Mouse (Mus musculus) thymus, postnatal 4 days (tissue): ENCODE measurements around the gene Cd24a.

Source experiments
- DNase-seq: peaks from one replicate; pipeline ENCODE4 v3.0.0; 2021

Cd24a gene

DNA sequence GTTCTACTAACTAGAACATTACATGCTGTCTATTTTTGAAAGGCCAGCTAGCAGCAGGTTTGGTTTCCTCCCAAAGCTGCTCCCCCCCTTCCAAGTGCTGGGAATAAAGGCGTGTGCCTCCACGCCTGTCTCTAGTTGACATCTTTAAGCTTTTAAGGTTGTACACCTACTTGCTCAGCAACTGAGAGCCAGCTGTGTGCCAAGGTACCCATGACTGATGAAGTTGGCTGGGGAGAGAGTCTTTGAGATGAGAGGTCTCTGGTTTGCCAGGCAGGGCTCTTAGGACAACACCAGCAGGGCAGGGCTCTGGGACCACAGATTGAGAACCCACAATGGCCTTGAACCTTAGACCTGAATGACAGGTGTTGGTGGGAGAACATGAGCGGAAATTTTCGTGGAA is 6.5 kb downstream of the Cd24a start:
- DNase-seq: no peak

DNA sequence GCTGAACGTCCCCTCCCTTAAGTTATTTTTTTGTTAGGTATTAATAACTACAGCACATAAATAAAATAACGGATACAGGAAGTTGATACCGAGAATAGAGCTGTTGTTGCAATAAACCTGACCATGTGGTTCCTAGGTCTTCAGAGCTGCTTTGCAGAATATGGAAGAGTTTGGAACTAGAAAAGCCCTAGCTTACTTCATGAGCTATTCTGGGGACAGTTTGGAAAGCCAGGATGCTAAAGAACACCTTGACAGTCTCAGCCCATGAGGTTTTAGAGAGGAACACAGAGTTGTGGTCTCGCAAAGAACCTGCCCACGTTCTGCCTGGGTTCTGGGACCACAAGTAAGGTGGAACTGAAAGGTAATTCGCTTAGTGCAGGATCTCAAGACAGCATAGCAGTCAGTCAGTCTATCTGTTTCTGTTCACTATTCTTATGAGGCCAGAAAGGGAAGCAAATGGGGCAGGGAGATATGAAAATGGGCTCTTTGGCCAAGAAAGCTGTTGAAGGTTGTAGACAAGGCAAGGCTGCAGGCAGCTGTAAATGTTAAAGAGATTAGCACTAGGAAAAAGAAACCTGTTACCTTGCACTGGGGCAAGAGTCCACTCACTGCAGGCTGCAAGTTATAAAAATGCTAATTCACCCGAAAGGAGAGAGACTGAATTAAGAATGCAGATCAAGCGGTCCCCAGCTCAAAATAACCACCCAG is 10.5 kb downstream of the Cd24a start:
- DNase-seq: no peak

DNA sequence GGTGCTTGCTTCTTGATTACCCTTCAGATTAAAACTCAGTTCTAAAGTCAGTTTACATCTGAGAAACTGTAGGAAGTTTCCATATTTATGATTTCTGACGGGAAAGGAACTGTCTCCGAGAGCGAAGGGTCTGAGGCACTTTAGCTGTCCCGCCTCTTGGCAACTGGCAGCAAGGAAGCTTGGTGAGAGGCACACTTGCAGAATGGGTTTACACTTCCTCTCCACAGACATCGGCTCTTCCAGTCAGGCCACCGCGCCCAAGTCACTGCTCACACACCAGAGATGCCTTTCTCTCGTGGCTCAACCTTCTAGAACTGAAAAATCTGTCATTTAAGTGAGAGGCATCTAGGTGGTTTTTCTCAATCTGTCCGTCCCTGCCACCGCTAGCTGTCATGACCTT is 13.4 kb downstream of the Cd24a start:
- no peak for DNase-seq

DNA sequence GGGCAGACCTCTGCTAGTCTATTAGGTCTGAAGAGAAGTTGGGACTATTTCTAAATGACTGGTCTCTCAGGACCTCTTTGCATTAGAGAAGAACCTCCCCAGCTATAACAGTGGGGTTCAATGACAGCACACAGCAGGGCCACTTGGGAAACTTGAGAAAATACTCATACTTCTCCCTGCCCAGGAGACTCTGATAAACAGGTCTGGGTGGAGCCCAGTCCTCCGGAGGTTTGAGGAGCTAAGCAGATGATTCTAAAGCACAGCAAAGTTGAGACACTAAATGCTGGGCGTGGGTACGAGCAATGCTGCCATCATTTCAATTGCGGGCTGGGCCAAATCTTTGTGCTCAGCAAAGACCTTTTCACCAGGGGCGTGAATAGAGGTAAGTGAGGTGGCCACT is 15.1 kb downstream of the Cd24a start:
- no peak for DNase-seq

DNA sequence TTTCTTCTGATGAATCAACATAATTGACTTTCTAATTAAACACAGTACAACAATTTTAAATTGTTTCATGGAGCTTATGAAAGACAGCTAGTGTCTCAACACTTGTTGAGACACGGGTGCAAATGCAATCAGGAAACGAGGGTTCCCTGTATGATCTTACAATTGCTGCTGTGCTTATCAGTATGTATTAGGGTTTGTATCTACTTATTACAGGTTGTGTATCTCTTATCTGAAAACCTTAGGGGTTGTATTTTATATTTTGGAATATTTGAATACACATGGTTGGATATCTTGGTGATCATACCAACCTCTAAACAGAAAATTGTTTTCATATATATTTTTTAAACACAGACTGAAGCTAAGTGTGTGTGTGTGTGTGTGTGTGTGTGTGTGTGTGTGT is 16.1 kb downstream of the Cd24a start:
- DNase-seq: no peak

DNA sequence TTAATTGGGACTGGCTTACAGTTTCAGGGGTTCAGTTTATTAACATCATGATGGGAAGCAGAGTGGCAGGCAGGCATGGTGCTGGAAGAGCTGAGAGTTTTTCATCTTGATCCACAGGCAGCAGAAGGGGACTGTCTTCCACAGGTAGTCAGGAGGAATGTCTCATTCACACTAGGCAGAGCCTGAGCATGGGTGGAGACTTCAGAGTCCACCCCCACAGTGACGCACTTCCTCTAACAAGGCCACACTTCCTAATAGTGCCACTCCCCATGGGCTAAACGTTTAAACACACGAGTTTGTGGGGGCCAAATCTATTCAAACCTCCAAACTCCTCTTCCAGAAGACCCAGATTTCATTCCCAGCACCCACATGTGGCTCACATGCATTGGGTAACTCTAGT is 16.8 kb downstream of the Cd24a start:
- DNase-seq: no peak

DNA sequence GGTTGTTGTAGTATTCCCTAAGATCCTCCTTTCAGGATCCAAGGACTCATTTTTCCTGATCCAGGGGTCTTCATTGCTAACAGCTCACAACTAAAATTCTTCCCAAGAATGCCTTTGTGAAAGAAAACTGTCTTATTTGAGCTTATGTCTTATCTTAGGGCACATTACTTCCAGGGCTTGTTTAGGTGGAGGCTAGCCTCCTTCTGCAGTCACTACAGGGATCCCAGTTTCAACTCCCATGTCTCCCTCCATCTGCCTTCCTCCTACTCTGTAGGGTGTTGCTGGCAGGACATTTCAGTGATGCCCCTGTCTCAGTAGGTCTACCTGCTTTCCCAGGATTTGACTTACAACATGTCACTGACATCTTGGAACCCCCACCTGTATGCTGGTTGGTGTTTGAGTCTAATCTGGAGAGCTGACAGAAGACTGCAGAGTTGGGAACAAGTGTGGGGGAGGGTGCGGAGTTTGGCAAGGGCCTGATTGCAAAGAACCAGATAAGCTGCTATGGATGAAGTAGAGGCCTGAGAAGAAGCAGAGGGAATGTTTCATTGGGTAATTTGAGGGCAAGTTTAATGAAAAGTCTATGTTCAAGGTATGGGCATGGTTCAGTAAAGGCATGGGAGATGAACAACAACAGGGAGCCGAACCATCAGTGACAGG is 20.1 kb downstream of the Cd24a start:
- no peak for DNase-seq

DNA sequence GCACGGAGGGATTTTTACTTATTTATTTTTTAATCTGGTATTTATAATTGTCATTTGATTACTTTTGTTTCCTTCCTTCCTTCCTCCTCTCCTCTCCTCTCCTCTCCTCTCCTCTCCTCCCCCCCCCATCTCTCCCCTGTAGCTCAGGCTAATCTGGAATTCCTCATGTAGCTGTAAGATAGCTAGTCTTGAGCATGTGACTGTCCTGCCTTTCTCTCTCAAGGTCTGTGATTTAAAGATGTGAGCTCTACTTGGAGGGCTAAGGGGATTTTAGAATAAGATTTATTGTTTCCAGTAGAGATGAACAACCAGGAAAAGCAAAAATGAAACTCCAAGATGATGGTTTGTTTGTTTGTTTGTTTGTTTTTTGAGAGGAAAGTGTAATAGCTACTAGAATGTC is 23.0 kb downstream of the Cd24a start:
- no peak for DNase-seq

DNA sequence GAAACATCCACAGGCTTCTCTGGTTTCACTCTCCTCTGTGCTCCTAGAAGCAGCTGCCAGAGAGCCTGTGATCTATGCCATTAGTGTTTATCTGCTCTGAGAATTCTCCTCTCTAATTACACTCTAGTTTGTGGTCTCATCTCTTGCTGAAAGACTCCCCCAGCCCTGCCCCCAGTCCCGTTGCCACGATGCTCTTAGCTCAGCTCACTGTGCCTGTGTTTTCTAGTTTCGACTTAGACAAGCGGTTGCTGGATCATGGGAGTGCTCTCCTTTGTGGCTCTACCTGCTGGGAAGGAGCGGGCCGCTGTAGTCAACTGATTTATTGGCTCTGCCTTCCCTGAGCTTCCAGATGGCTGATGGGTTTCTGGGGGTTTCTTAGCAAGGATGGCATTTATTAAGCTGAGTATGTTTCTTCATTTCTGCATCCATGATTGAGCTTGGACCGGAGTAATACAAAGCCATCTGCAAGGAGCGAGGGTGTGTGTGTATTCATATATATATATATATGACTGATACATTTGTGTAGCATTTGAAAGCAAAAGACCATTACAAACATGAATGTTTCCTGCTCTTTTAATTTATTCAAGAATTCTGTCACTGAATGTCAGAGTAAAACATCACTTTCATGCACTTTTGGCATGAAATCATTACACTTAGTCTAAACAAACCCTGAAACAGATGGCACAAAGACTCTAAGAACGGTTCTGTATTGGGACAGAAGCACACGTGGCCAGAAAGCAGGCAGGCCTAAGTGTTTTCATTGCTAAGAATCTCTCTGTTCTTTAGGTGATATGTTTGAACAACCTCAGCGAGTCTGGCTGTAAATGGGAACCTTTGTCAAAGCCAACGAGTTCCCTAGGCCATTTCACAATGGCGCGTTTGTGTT is 23.7 kb downstream of the Cd24a start:
- DNase-seq: no peak

DNA sequence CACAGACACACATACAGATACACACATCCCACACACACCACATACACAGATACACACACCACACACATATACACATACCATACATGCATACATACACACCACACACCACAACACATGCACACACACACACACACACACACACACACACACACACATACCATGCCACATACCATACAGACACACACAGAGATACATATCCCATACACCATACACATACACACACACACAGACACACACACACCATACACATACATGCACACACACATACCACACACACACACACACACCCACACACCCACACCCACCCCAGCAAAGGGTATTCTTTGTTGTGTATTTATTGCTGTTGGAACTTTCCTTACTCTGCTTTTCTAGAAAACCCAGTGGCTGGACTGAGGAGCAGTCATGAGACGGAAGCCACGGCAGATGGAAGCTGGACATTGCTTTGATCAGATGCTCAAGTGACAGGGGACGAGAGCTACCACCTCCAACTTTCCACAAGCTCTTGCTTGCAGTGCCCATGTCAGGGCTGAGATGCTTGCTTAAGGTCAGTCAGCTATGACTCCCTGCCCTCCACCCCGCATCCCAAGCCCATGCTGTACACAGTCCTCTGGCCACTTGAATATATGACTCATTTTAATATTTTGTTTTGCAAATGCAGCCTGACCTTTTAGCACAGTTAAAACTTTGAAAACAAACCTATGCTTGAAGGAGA is 26.0 kb downstream of the Cd24a start:
- no peak for DNase-seq

DNA sequence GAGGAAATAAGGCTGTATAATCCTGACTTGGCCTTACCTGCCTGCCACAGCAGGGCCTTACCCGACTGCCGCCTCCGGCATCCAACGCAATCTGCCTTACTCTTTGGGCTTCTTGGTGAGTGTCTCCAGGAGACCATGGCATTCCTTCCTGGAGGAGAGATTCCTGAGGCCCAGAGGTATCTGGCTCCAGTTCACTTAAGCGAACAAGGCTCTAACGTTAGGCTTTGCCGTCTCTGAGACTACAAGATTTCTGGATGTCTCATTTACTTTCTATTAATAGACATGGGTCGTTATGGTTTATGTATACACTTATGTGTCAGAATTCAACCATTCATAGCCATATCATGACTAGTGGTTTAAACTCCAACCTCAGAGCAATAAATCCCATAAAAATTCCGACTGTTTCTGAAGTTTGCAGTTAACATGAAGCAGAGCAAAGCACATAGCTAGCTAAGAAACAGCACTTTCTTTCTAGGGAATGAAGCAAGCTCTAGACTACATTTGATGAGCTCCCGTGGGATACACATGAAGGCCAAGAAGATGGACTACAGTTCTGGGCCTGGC is 26.7 kb downstream of the Cd24a start:
- no peak for DNase-seq

DNA sequence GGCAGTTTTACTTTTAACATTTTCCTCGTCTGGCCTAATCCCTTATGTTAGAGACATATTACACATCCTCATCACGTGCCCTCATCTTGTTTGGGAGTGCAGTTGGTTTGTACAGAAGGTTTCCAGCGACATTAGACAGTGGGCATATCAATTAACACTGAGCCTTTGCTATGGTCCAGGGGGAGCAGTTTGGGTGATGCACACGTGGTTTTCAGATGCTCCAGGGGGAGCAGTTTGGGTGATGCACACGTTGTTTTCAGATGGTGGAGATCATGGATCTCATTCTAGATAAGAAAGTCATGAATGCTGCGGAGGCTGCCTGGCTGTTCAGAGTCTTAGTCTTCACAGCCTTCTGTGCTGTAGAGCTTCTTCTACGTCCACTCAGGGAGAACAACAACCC is 27.8 kb downstream of the Cd24a start:
- no peak for DNase-seq

DNA sequence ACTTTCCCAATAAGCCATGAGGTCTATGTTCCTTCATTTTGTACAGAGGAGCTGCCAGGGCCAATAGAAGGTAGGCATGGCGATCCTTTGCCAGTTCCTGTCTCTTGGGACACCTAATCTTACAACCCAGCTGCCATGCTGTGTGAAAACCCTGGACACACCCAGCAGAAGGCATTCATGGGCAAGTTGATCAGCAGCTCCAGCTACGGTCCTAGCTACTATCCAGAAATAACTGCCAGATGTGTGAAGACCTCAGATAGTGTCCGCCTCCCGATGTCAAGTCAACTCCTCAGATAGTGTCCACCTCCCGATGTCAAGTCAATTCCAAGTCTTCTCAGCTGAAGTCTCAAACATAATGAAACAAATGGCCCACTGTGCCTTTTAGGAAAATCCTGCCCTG is 31.4 kb downstream of the Cd24a start:
- DNase-seq: no peak

DNA sequence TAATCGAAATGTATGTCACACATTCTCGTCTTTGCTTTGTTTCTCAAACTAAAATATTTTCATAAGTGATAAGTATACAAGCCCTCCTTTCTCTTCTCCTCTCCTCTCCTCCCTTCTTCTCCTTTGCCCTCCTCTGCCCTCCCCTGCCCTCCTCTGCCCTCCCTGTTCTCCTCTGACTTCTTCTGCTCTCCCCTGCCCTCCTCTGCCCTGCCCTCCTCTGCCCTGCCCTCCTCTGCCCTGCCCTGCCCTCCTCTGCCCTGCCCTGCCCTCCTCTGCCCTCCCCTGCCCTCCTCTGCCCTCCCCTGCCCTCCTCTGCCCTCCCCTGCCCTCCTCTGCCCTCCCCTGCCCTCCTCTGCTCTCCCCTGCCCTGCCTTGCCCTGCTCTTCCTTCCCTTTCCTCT is 31.9 kb downstream of the Cd24a start:
- DNase-seq: no peak

DNA sequence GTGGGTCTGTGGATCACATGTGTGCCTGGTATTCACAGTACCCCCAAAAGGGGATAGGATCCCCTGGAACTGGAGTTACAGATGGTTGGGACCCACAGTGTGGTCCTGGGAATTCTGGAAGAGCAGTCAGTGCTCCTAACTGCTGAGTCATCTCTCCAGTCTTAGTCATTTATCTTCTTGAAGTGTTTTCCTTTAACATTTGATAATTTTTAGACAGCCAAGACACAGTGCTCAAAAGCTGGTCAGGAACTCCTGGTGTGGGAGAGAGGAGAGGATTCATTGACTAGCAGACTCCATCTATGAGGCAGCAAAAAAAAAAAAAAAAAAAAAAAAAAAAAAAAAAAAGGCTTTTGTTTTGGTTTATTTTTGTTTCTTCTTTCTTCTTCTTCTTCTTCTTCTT is 33.0 kb downstream of the Cd24a start:
- no peak for DNase-seq

DNA sequence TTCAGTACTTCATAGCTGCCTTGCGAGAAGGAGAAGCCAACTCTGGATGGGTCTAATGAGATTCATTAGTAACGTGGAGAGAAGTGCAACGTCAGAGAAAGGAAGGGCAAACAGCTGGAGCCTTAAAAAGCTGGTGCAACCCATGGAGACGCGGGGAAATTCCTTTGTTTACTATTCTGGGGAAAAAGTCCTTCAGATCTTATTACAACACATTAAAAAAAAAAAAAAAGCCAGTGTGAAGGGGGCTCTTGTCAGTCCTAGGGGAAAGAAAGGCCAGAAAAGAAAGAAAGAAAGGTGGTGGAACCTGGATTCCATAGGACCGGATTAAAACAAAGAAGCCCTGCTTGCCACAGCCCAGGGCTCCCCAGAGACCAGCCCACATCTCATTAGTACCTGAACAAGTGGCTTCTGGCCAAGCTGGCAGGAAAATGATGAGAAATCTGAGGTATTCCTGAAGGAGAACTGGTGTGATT is 41.0 kb downstream of the Cd24a start:
- no peak for DNase-seq

DNA sequence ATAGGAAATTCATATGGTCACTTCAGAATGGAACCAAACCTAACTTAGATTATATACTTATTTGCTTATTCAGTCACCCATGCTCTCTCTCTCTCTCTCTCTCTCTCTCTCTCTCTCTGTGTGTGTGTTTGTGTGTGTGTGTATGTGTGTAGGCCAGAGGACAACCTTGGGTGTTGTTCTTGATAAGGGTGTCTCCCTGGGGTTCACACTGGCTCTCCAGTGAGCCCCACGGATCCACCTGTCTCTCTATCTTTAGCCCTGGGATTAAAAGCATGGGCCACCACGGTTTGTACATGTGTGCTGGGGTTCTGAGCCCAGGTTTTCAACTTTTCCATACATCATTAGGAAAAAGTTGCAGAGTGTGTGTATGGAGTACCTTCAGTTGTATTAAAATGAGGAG is 41.9 kb downstream of the Cd24a start:
- no peak for DNase-seq

DNA sequence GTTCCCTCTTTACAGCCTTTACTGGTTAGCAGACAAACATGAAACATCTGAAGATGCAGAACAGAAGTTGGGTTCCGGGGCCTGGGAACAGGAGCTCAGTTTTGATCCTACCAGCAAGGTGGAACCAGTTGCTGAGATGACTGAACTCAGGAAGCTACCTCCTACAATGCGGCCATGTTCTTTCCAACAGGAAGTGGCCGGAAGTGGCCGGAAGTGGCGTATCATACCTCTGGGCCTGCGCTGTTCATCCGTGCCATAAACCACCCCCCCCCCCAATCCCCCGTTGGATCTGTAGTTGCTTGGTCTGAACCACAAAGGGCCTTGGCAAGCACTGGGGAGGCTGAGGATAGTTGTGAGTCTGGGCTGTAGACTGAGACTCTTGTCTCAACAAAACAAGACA is 45.4 kb downstream of the Cd24a start:
- DNase-seq: no peak

DNA sequence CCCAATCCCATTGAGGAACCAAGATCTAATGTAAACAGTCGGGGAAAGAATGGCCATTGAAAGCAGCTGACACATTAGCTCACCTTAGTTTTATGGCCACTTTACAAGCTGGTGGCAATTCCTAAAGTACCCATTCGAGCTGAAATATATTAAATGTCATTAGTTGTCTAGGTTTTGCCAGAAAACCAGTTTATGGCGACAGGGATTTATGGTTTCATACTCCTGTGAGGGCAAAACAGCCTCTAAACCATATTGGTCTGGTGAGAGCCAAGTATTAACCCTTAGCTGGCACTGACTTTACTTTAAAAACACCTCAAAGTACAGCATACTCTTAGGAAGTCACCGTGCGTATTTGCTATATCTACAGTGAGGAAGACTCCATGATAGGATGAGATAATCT is 46.3 kb downstream of the Cd24a start:
- no peak for DNase-seq

DNA sequence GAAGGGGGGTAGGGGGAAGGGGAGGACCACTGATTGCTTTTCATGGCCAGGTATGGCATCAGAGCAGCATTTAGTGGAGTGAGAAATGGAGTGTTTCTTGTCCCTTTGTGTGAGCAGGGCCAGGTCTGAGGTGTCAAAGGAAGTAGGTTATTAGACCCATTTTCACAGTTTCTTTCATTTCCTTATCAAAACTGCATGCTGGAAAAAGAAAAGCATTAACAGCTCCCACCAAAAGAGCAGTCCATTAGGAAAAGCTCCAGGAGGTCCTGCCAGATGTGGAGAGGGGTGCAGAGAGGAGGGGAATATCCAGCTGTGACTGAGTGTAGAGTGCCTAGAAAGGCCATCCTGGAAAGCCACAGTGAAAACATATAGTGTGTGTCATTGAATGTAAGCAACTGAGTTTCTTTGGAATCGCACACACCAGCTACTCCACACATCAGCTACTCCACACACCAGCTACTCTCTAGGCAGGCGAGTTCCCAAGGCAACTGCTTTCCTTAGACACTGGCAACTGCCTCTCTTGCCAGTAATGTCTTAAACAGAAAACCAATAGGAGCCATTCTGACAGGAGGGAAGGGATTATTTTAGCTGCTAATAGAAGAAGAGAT is 46.8 kb downstream of the Cd24a start:
- DNase-seq: no peak

DNA sequence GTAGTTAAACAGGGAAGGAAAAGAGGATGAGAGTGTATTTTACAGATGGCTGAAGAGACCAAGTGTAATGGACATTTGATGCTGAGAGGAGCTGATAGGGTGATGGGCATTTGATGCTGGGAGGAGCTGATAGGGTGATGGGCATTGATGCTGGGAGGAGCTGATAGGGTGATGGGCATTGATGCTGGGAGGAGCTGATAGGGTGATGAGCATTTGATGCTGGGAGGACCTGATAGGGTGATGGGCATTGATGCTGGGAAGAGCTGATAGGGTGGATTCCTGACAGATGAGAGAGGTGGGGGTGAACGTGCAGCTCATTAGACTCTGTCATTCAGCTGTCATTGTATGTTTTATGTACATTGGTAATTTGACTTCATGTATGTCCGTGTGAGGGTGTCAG is 47.5 kb downstream of the Cd24a start:
- DNase-seq: no peak

DNA sequence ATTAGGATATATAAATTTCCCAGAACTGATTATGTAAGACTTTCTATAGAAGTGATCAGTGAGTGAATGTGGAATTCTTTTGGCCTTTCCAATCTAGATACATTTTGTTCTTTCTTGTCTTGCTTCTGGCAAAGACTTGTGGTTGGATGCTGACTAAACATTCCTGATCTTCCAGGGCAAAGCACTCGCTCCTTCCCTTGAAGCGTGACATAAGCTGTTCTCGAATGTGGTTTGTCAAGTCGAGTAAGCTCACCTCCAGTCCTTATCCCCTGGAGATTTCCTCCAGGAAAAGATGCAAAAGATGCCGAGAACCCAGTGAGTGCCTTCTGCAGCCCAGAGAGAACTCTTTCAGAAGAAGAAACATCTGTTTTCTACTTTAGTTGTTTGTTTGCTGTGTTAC is 51.1 kb downstream of the Cd24a start:
- DNase-seq: no peak

DNA sequence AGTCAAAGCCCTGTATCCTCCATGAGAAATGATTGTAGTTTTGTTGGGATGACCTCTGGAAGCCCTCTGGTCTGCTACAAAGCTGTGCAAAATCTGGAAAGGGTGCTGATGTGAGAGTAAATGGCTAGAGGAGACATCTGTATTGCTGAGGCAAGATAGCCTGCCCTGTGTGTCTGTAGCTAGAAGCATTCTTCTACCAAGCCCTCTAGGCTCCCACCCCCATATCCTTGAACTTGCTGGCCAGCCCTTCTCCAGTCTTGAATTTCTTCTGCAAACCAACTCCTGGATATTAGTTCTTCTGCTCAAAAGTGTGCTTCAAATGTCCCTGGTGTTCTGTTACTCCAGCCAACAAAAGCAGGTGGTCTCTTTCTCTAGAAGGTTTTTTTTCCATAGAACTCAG is 51.8 kb downstream of the Cd24a start:
- no peak for DNase-seq
